Mouse (Mus musculus): Measurements from ENCODE around the gene Brd3. TPM values are rescaled to one million over a fixed set of nuclear protein-coding genes. Genes with fewer than 3 reads are reported as not detected.

Gene Brd3
- total RNA-seq, 1 experiment, result 28.4 TPM

DNA sequence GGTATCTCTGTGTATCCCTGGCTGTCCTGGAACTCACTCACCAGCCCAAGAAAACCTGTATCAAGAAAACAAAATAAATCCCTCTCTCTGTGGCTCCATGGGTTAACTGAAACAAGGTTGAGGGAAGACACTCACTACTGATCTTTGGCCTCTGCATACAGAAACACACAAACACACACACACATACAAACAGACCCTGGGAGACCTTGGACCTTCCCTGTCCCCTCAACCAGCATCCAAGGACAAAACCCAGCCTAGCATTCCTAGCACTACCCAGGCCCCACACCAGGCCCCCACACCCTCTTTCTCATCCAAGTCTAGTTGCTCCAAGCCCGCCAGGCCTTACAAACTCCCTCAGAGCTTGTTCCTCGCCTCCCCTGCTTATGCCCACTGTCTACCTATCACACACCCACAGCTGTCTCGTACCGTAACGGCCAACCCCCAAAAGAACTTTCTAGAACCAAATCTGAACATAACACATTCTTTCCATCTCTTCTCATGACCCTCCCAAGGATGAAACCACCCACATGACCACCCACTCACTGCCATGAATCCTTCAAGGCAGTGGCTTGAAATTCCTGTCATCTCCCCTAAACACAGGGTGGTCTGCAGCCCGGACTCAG, 96.8 kb downstream of the Brd3 start:
- no peaks in the 10 kb centered on the region for H3K9me3 ChIP-seq (ENCODE audit: control insufficient read depth, insufficient read depth, low read depth, low read length)
- no peak overlapping the region for H3K27ac ChIP-seq (ENCODE audit: insufficient read depth, low read depth, low read length, poor library complexity, severe bottlenecking)
- peaks cover 27 to 41% of the 10 kb centered on the region in 2 experiments for H3K4me1 ChIP-seq (ENCODE audit: control insufficient read depth in 2 of 2, insufficient read depth in 2 of 2, low read length in 2 of 2, poor library complexity in 1 of 2)
- in situ Hi-C loops (cut with MboI; ENCODE audit: low sequenced_read_pairs in 2 of 2, unreplicated experiment in 2 of 2), result no loop called here
- no peak for DNase-seq (ENCODE audit: low read depth, low spot score)
- no peak overlapping the region for H3K4me3 ChIP-seq (ENCODE audit: insufficient read depth in 1 of 2, low read depth in 1 of 2, low read length in 2 of 2, poor library complexity in 1 of 2, severe bottlenecking in 1 of 2)
- no peaks in the 10 kb centered on the region for H3K36me3 ChIP-seq (ENCODE audit: control insufficient read depth, insufficient read depth, low read length, poor library complexity, severe bottlenecking)
- H3K9ac ChIP-seq (ENCODE audit: insufficient read depth, low read depth, low read length, poor library complexity, severe bottlenecking), result peak overlapping the region; percentile 11; the same call in 1 of the 2 replicates
- TF ChIP-seq MAFK (IDR thresholded peaks at IDR 0.05; ENCODE audit: insufficient read depth, low read depth, low read length), result no peak
- TF ChIP-seq CHD2 (IDR thresholded peaks at IDR 0.05; ENCODE audit: low read depth, low read length), result no peak
- no peak for TF ChIP-seq HCFC1 (IDR thresholded peaks at IDR 0.05; ENCODE audit: borderline replicate concordance, insufficient read depth, low read length)
- no peak for TF ChIP-seq ZC3H11A (IDR thresholded peaks at IDR 0.05; ENCODE audit: borderline replicate concordance, low read depth, low read length)
- TF ChIP-seq ZNF384 (IDR thresholded peaks at IDR 0.05; ENCODE audit: low read depth, low read length), result no peak

DNA sequence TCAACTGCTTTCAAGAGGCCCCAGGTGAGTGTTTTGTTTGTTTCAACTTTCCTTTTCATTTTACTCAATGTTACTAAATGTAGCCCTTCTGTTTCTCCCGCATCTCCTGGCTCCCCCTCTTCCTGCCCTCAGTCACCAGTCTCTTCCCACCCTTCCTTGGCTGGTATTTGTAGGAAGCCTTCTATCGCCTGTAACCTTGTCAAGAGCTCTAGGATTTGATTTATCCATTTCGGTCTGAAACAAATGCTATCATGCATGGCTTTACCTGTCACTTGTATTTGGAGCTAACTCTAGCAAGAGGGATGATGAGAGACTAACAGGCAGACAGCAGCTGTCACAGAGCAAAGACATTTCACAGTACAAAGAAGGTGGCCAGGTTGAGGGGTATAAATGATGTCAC, 99.3 kb downstream of the Brd3 start:
- no peak overlapping the region for H3K4me3 ChIP-seq (ENCODE audit: insufficient read depth in 1 of 2, low read depth in 1 of 2, low read length in 2 of 2, poor library complexity in 1 of 2, severe bottlenecking in 1 of 2)
- DNase-seq (ENCODE audit: low read depth, low spot score), result no peak
- no peak overlapping the region for H3K27ac ChIP-seq (ENCODE audit: insufficient read depth, low read depth, low read length, poor library complexity, severe bottlenecking)
- in situ Hi-C loops (cut with MboI; ENCODE audit: low sequenced_read_pairs in 2 of 2, unreplicated experiment in 2 of 2), result no loop called here
- TF ChIP-seq MAFK (IDR thresholded peaks at IDR 0.05; ENCODE audit: insufficient read depth, low read depth, low read length), result no peak
- no peaks in the 10 kb centered on the region for H3K36me3 ChIP-seq (ENCODE audit: control insufficient read depth, insufficient read depth, low read length, poor library complexity, severe bottlenecking)
- no peak overlapping the region for H3K9ac ChIP-seq (ENCODE audit: insufficient read depth, low read depth, low read length, poor library complexity, severe bottlenecking)
- no peaks in the 10 kb centered on the region for H3K9me3 ChIP-seq (ENCODE audit: control insufficient read depth, insufficient read depth, low read depth, low read length)
- peaks cover 18 to 45% of the 10 kb centered on the region in 2 experiments for H3K4me1 ChIP-seq (ENCODE audit: control insufficient read depth in 2 of 2, insufficient read depth in 2 of 2, low read length in 2 of 2, poor library complexity in 1 of 2)

DNA sequence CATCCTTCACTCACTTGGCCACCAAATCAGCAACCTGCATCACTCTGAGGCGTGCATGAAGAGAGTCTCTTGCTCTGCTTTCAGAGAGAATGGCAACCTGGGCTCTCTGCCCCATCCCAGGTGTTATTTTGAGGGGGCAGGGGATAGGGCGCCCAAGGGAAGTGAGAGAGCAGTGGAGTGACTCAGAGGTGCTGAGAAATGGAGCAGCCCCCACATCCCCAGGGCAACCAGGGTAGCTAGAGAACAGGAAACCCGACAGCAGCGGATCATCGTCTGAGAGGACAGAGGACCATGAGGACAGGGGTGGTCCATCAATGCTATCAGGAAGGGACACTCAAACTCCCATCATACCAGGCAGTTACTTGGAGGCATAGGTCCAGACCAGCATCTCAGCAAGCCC, 100.5 kb downstream of the Brd3 start:
- no peak for DNase-seq (ENCODE audit: low read depth, low spot score)
- TF ChIP-seq ZC3H11A (IDR thresholded peaks at IDR 0.05; ENCODE audit: borderline replicate concordance, low read depth, low read length), result no peak
- TF ChIP-seq ZNF384 (IDR thresholded peaks at IDR 0.05; ENCODE audit: low read depth, low read length), result no peak
- no peak for TF ChIP-seq HCFC1 (IDR thresholded peaks at IDR 0.05; ENCODE audit: borderline replicate concordance, insufficient read depth, low read length)
- no peak for TF ChIP-seq MAFK (IDR thresholded peaks at IDR 0.05; ENCODE audit: insufficient read depth, low read depth, low read length)
- no peak for TF ChIP-seq CHD2 (IDR thresholded peaks at IDR 0.05; ENCODE audit: low read depth, low read length)
- Histone ChIP-seq H3K4me1 (ENCODE audit: control insufficient read depth in 2 of 2, insufficient read depth in 2 of 2, low read length in 2 of 2, poor library complexity in 1 of 2) (peaks cover 12 to 43% of the 10 kb centered on the region in 2 experiments; a peak in 3 of 4 replicates), H3K9ac (ENCODE audit: insufficient read depth, low read depth, low read length, poor library complexity, severe bottlenecking) (no peak overlapping the region), H3K27ac (ENCODE audit: insufficient read depth, low read depth, low read length, poor library complexity, severe bottlenecking) (no peak overlapping the region), H3K9me3 (ENCODE audit: control insufficient read depth, insufficient read depth, low read depth, low read length) (no peaks in the 10 kb centered on the region), H3K4me3 (ENCODE audit: insufficient read depth in 1 of 2, low read depth in 1 of 2, low read length in 2 of 2, poor library complexity in 1 of 2, severe bottlenecking in 1 of 2) (no peak overlapping the region), H3K36me3 (ENCODE audit: control insufficient read depth, insufficient read depth, low read length, poor library complexity, severe bottlenecking) (no peaks in the 10 kb centered on the region)
- in situ Hi-C loops (cut with MboI; ENCODE audit: low sequenced_read_pairs in 2 of 2, unreplicated experiment in 2 of 2), result no loop called here

DNA sequence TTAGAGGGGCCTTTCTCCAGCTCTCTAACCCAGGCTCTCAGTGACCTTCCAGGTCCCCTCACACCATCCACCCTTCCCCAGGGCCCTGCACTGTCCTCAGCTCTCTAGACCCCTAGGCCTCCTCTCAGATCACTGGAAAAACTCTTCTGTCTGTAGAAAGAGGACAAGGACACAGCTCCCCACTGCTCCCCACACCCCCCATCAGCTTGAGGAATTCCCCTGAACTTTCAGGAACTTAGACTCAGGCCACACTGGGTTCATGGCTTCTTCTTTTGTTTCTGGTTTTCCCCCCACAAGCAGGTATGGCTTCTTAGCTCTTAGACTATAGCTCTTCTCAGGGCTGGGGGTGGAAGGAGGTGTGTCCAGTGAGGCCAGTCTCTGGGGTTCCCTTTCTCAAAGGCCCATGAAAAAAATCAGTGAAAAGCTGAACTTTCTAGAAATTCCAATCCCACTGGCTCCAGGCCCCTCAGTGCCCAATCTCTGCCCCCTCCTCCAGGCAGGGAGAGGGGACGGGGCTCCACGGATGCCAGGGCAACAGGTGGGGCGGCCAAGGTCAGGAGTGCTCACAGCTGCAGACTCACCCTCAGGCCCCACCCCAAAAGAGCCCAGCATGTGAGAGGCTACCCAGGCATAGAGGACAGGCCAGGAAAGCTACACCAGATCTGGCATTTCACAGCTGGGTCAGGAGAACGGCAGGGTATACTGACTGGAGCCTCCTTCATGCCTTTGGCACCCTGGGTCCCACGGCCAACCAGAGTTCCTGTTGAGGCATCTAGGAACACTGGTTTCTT, 102.2 kb downstream of the Brd3 start:
- TF ChIP-seq HCFC1 (IDR thresholded peaks at IDR 0.05; ENCODE audit: borderline replicate concordance, insufficient read depth, low read length) (no peak), ZC3H11A (IDR thresholded peaks at IDR 0.05; ENCODE audit: borderline replicate concordance, low read depth, low read length) (no peak), CHD2 (IDR thresholded peaks at IDR 0.05; ENCODE audit: low read depth, low read length) (no peak), MAFK (IDR thresholded peaks at IDR 0.05; ENCODE audit: insufficient read depth, low read depth, low read length) (no peak), ZNF384 (IDR thresholded peaks at IDR 0.05; ENCODE audit: low read depth, low read length) (no peak)
- H3K9ac ChIP-seq (ENCODE audit: insufficient read depth, low read depth, low read length, poor library complexity, severe bottlenecking), result no peak overlapping the region
- in situ Hi-C loops (cut with MboI; ENCODE audit: low sequenced_read_pairs in 2 of 2, unreplicated experiment in 2 of 2), result no loop called here

More for the DNA sequence above, 102.2 kb downstream of the Brd3 start:
- H3K27ac ChIP-seq (ENCODE audit: insufficient read depth, low read depth, low read length, poor library complexity, severe bottlenecking), result 0 out of 2 replicates have a peak overlapping the region, but pooled peaks have one; percentile 1
- no peak for DNase-seq (ENCODE audit: low read depth, low spot score)
- H3K9me3 ChIP-seq (ENCODE audit: control insufficient read depth, insufficient read depth, low read depth, low read length), result no peaks in the 10 kb centered on the region
- H3K36me3 ChIP-seq (ENCODE audit: control insufficient read depth, insufficient read depth, low read length, poor library complexity, severe bottlenecking), result no peaks in the 10 kb centered on the region
- H3K4me1 ChIP-seq (ENCODE audit: control insufficient read depth in 2 of 2, insufficient read depth in 2 of 2, low read length in 2 of 2, poor library complexity in 1 of 2), result peaks cover 4 to 31% of the 10 kb centered on the region in 2 experiments; a peak in 2 of 4 replicates
- no peak overlapping the region for H3K4me3 ChIP-seq (ENCODE audit: insufficient read depth in 1 of 2, low read depth in 1 of 2, low read length in 2 of 2, poor library complexity in 1 of 2, severe bottlenecking in 1 of 2)
